Mouse (Mus musculus): ENCODE measurements around the gene Dgat2. TPM values are rescaled to one million over a fixed set of nuclear protein-coding genes. Genes with fewer than 3 reads are reported as not detected.

Gene Dgat2
- polyA plus RNA-seq, 1 experiment from 2014 or later = 38.3 TPM

DNA sequence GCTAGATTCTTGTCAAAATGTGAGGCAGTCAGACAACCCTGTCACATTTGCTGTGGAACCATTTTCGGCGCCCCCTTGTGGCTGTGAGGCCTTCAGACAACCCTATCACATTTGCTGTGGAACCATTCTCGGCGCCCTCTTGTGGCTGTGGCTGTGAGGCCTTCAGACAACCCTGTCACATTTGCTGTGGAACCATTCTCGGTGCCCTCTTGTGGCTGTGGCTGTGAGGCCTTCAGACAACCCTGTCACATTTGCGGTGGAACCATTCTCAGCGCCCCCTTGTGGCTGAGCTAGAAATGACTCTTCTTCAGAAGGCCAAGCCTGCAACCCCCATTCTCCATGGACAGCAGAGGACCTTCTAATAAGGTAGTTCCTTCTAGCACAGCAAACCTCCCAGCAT, 31.2 kb downstream of the Dgat2 start:
- H3K4me1 ChIP-seq (replicated peaks; ENCODE audit: control insufficient read depth, insufficient read depth, low read length) = peaks cover 13% of the 10 kb centered on the region
- H3K4me3 ChIP-seq (ENCODE audit: low read length) = no peak overlapping the region
- H3K36me3 ChIP-seq (ENCODE audit: control insufficient read depth, insufficient read depth, low read length) = no peaks in the 10 kb centered on the region; the same call in 1 of the 2 replicates
- 3% methylated on average over 7 of the region's 7 CpGs for WGBS
- no peaks in the 10 kb centered on the region for H3K9me3 ChIP-seq (ENCODE audit: control insufficient read depth, low read length)
- peak; percentile 66 for ATAC-seq (ENCODE audit: low read depth)
- no peak overlapping the region for H3K27ac ChIP-seq (ENCODE audit: low read length)
- H3K9ac ChIP-seq (ENCODE audit: low read length) = no peak overlapping the region
- H3K4me2 ChIP-seq (ENCODE audit: low read depth, low read length) = no peak overlapping the region
- H3K27me3 ChIP-seq (ENCODE audit: control insufficient read depth, insufficient read depth, low read depth, low read length) = no peaks in the 10 kb centered on the region

- no peaks in the 10 kb centered on the region for H3K27me3 ChIP-seq (ENCODE audit: control insufficient read depth, insufficient read depth, low read depth, low read length)
- no peak overlapping the region for H3K4me2 ChIP-seq (ENCODE audit: low read depth, low read length)
- no peaks in the 10 kb centered on the region for H3K9me3 ChIP-seq (ENCODE audit: control insufficient read depth, low read length)
- ATAC-seq (ENCODE audit: low read depth) = no peak
- 64% methylated on average over 1 of the region's 1 CpGs for WGBS
- H3K36me3 ChIP-seq (ENCODE audit: control insufficient read depth, insufficient read depth, low read length) = no peaks in the 10 kb centered on the region; the same call in 1 of the 2 replicates
- no peak overlapping the region for H3K4me3 ChIP-seq (ENCODE audit: low read length)
- H3K4me1 ChIP-seq (replicated peaks; ENCODE audit: control insufficient read depth, insufficient read depth, low read length) = peaks cover 8% of the 10 kb centered on the region
- no peak overlapping the region for H3K27ac ChIP-seq (ENCODE audit: low read length)
- no peak overlapping the region for H3K9ac ChIP-seq (ENCODE audit: low read length)
Measured at GRCm38 (mm10) chr7:99149017-99149416, 33.5 kb downstream of the Dgat2 start.

GRCm38 (mm10) chr7:99147494-99147893, 35.0 kb downstream of the Dgat2 start:
- peaks cover 8% of the 10 kb centered on the region for H3K4me1 ChIP-seq (replicated peaks; ENCODE audit: control insufficient read depth, insufficient read depth, low read length)
- H3K9me3 ChIP-seq (ENCODE audit: control insufficient read depth, low read length) = no peaks in the 10 kb centered on the region
- H3K4me2 ChIP-seq (ENCODE audit: low read depth, low read length) = no peak overlapping the region
- ATAC-seq (ENCODE audit: low read depth) = no peak
- WGBS = 81% methylated on average over 7 of the region's 7 CpGs
- H3K36me3 ChIP-seq (ENCODE audit: control insufficient read depth, insufficient read depth, low read length) = no peaks in the 10 kb centered on the region
- no peak overlapping the region for H3K9ac ChIP-seq (ENCODE audit: low read length)
- H3K27ac ChIP-seq (ENCODE audit: low read length) = no peak overlapping the region
- H3K4me3 ChIP-seq (ENCODE audit: low read length) = no peak overlapping the region
- no peaks in the 10 kb centered on the region for H3K27me3 ChIP-seq (ENCODE audit: control insufficient read depth, insufficient read depth, low read depth, low read length)

GRCm38 (mm10) chr7:99146906-99147305, 35.6 kb downstream of the Dgat2 start:
- Histone ChIP-seq H3K4me3 (ENCODE audit: low read length) (no peak overlapping the region), H3K4me1 (replicated peaks; ENCODE audit: control insufficient read depth, insufficient read depth, low read length) (peaks cover 8% of the 10 kb centered on the region), H3K27me3 (ENCODE audit: control insufficient read depth, insufficient read depth, low read depth, low read length) (no peaks in the 10 kb centered on the region), H3K36me3 (ENCODE audit: control insufficient read depth, insufficient read depth, low read length) (no peaks in the 10 kb centered on the region), H3K4me2 (ENCODE audit: low read depth, low read length) (no peak overlapping the region), H3K9ac (ENCODE audit: low read length) (no peak overlapping the region), H3K27ac (ENCODE audit: low read length) (no peak overlapping the region), H3K9me3 (ENCODE audit: control insufficient read depth, low read length) (no peaks in the 10 kb centered on the region)
- no peak for ATAC-seq (ENCODE audit: low read depth)
- WGBS = 59% methylated on average over 7 of the region's 7 CpGs

DNA sequence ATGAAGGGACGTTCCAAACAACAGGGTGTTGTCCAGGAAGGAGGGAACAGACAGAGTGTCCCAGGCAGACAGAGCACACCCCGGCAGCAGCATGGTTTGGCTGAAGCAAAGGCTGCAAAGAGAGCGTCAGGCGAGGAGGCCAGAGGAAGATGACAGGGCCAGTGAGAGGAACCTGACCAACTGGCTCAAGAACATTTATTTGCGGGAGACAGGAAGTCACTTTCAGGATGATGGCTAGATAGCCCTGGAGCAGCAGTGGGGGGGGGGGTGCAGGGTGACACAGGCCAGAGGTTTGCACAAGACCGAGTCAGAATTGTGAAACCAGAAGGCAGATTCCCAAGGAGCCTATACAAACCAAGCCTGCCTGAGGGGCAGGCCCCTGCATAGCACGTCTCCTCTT, 36.5 kb downstream of the Dgat2 start:
- Histone ChIP-seq H3K36me3 (ENCODE audit: control insufficient read depth, insufficient read depth, low read length) (no peaks in the 10 kb centered on the region), H3K4me2 (ENCODE audit: low read depth, low read length) (no peak overlapping the region), H3K9ac (ENCODE audit: low read length) (no peak overlapping the region), H3K27ac (ENCODE audit: low read length) (0 out of 2 replicates have a peak overlapping the region, but pooled peaks have one; percentile 43), H3K27me3 (ENCODE audit: control insufficient read depth, insufficient read depth, low read depth, low read length) (no peaks in the 10 kb centered on the region), H3K9me3 (ENCODE audit: control insufficient read depth, low read length) (no peaks in the 10 kb centered on the region), H3K4me3 (ENCODE audit: low read length) (no peak overlapping the region), H3K4me1 (replicated peaks; ENCODE audit: control insufficient read depth, insufficient read depth, low read length) (peaks cover 13% of the 10 kb centered on the region)
- WGBS = 19% methylated on average over 7 of the region's 7 CpGs
- ATAC-seq (ENCODE audit: low read depth) = peak; percentile 21; the same call in 1 of the 2 replicates

- H3K9me3 ChIP-seq (ENCODE audit: control insufficient read depth, low read length) = no peaks in the 10 kb centered on the region
- ATAC-seq (ENCODE audit: low read depth) = no peak
- H3K9ac ChIP-seq (ENCODE audit: low read length) = no peak overlapping the region
- H3K4me3 ChIP-seq (ENCODE audit: low read length) = no peak overlapping the region
- H3K4me2 ChIP-seq (ENCODE audit: low read depth, low read length) = no peak overlapping the region
- no peaks in the 10 kb centered on the region for H3K36me3 ChIP-seq (ENCODE audit: control insufficient read depth, insufficient read depth, low read length)
- H3K27ac ChIP-seq (ENCODE audit: low read length) = no peak overlapping the region; the same call in 1 of the 2 replicates
- WGBS = 43% methylated on average over 11 of the region's 11 CpGs
- peaks cover 13% of the 10 kb centered on the region for H3K4me1 ChIP-seq (replicated peaks; ENCODE audit: control insufficient read depth, insufficient read depth, low read length)
- no peaks in the 10 kb centered on the region for H3K27me3 ChIP-seq (ENCODE audit: control insufficient read depth, insufficient read depth, low read depth, low read length)
Measured at GRCm38 (mm10) chr7:99144616-99145015, 37.9 kb downstream of the Dgat2 start.

GRCm38 (mm10) chr7:99143244-99143643, 39.3 kb downstream of the Dgat2 start:
- Histone ChIP-seq H3K4me3 (ENCODE audit: low read length) (no peak overlapping the region), H3K4me1 (replicated peaks; ENCODE audit: control insufficient read depth, insufficient read depth, low read length) (peaks cover 19% of the 10 kb centered on the region), H3K9me3 (ENCODE audit: control insufficient read depth, low read length) (no peaks in the 10 kb centered on the region), H3K27me3 (ENCODE audit: control insufficient read depth, insufficient read depth, low read depth, low read length) (no peaks in the 10 kb centered on the region), H3K27ac (ENCODE audit: low read length) (no peak overlapping the region), H3K4me2 (ENCODE audit: low read depth, low read length) (no peak overlapping the region), H3K9ac (ENCODE audit: low read length) (no peak overlapping the region), H3K36me3 (ENCODE audit: control insufficient read depth, insufficient read depth, low read length) (no peaks in the 10 kb centered on the region)
- ATAC-seq (ENCODE audit: low read depth) = no peak
- 70% methylated on average over 3 of the region's 3 CpGs for whole genome bisulfite sequencing

- ATAC-seq (ENCODE audit: low read depth) = no peak
- Histone ChIP-seq H3K9ac (ENCODE audit: low read length) (peak overlapping the region; percentile 4), H3K4me1 (replicated peaks; ENCODE audit: control insufficient read depth, insufficient read depth, low read length) (peaks cover 19% of the 10 kb centered on the region), H3K4me3 (ENCODE audit: low read length) (peak overlapping the region; percentile 97), H3K4me2 (ENCODE audit: low read depth, low read length) (peak overlapping the region; percentile 75), H3K27me3 (ENCODE audit: control insufficient read depth, insufficient read depth, low read depth, low read length) (no peaks in the 10 kb centered on the region), H3K36me3 (ENCODE audit: control insufficient read depth, insufficient read depth, low read length) (no peaks in the 10 kb centered on the region), H3K9me3 (ENCODE audit: control insufficient read depth, low read length) (no peaks in the 10 kb centered on the region), H3K27ac (ENCODE audit: low read length) (no peak overlapping the region; the same call in 1 of the 2 replicates)
- 31% methylated on average over 12 of the region's 12 CpGs for WGBS
Measured at GRCm38 (mm10) chr7:99141919-99142606, 40.5 kb downstream of the Dgat2 start.

DNA sequence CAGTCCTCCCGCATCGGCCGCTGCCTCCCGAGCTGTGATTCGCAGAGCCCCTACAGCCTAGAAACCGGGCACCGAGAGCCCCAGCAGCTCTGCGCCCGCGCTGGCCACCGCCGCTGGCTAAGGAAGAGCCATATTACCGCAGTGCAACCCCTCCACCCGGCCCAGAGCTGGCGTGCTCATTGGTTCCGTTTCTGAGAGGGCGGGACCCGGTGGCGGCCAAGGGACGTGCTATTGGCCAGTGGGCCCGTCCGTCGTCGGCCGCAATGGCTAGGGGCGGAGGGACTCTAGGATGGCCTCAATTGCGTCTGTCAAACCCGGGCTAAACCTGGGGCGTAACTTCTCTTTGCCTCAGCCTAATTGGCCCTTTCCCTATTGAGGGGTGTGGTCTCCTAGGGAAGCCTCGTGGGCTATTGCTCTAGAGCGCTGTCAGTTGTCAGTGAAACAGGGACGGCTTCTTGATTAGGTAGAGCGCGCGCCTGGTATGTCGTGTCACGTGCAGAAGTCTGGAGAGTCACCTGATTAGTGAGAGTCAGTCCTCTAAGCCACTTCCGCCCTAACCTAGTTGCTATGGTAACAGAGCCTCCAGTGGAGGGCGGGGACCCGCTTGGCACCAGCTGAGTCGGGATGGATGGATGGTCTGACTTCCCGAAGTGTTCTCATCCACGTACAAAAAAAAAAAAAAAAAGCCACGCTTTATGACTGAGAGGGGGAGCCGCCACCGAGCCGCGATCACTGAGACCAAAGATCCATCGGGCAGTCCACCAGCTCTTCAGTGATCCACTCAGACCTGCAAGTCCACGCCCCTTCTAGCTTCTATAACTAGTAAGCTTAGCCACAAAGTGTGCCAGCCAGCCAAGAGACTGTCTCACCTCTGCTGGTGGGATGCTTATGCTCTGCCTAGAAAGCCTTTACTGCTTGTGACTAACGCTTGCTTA, 41.3 kb downstream of the Dgat2 start, which contains the start of gene Uvrag:
TSS of gene Uvrag (minus strand) at position 158 of the 935 bp plus-strand sequence.
- Histone ChIP-seq H3K27ac (ENCODE audit: low read length) (peak within 1 kb of the TSS; percentile 92), H3K9me3 (ENCODE audit: control insufficient read depth, low read length) (no peaks in the 10 kb centered on the region), H3K9ac (ENCODE audit: low read length) (peak within 1 kb of the TSS; percentile 95), H3K4me1 (replicated peaks; ENCODE audit: control insufficient read depth, insufficient read depth, low read length) (peaks cover 19% of the 10 kb centered on the region), H3K27me3 (ENCODE audit: control insufficient read depth, insufficient read depth, low read depth, low read length) (no peaks in the 10 kb centered on the region), H3K4me3 (ENCODE audit: low read length) (peak within 1 kb of the TSS; percentile 97), H3K4me2 (ENCODE audit: low read depth, low read length) (peak within 1 kb of the TSS; percentile 83), H3K36me3 (ENCODE audit: control insufficient read depth, insufficient read depth, low read length) (no peaks in the 10 kb centered on the region)
- ATAC-seq (ENCODE audit: low read depth) = peak; percentile 97
- under 1% methylated on average over 51 of the region's 51 CpGs for WGBS
